Comparison of ENCODE assay signal across 25 mouse cellular contexts in genomic region chr1:43897131-43897530, GRCm38 (mm10). TPM values are rescaled to one million over a fixed set of nuclear protein-coding genes. Genes with fewer than 3 reads are reported as not detected.
DNase-seq lines count a peak whose midpoint lies in the region; ATAC-seq lines count a peak whose summit lies in the region.
"Had no signal": no experiment of that assay in that cellular context is flagged by ENCODE, and none has a peak within 500 bp of the region (broad histone marks: within the 10 kb centered on the region; RNA-seq: fewer than 3 reads in every experiment).

No protein-coding gene starts in this region.

- H3K36me3 ChIP-seq in splenic B cell, adult 2 months (ENCODE audit: control insufficient read depth, insufficient read depth, low read length, poor library complexity, severe bottlenecking) = no peaks in the 10 kb centered on the region
- no peaks in the 10 kb centered on the region for H3K36me3 ChIP-seq in forebrain, embryonic 16.5 days (ENCODE audit: control insufficient read depth, insufficient read depth)
- H3K36me3 ChIP-seq: heart, embryonic 12.5 days; hindbrain, embryonic 10.5 days; kidney, embryonic 15.5 days; limb, embryonic 10.5 days; liver, embryonic 15.5 days had no signal

- no peak overlapping the region for H3K4me3 ChIP-seq in forebrain, embryonic 16.5 days (replicated peaks; ENCODE audit: low read length)
- H3K4me3 ChIP-seq: forebrain, embryonic 13.5 days; heart, embryonic 12.5 days; hindbrain, embryonic 10.5 days; kidney, embryonic 15.5 days; limb, embryonic 10.5 days; liver, embryonic 15.5 days had no signal

- peak; percentile 37 to 55 for DNase-seq in spleen, postnatal 36 days (ENCODE audit: low spot score in 2 of 2)
- DNase-seq in spleen, postnatal 14 days (ENCODE audit: low spot score in 2 of 2) = no peak
- DNase-seq in CD4-positive, CD25-positive, alpha-beta regulatory T cell, adult 2 months (ENCODE audit: low read depth, low spot score) = peak; percentile 79
- peak; percentile 87 for DNase-seq in induced T-regulatory cell, adult 2 months (ENCODE audit: low read depth)
- peak; percentile 50 for DNase-seq in splenic B cell, adult 2 months (ENCODE audit: low read depth, low spot score)
- no peak for DNase-seq in layer of hippocampus, postnatal 14 days (ENCODE audit: low spot score in 2 of 2)
- DNase-seq: adrenal gland, postnatal 14 days; cerebellum, adult 2 months; cerebellum, postnatal 25 days; heart, adult 11 months; heart, postnatal 10 days; kidney, postnatal 36 days; layer of hippocampus, adult 9-11 months; liver; midbrain, embryonic 14.5 days; thymus, postnatal 4 days had no signal

- H3K4me1 ChIP-seq in forebrain, embryonic 16.5 days (replicated peaks; ENCODE audit: control insufficient read depth, insufficient read depth, low read length) = peaks cover 6% of the 10 kb centered on the region
- H3K4me1 ChIP-seq: liver, embryonic 15.5 days had no signal

- WGBS in forebrain, embryonic 16.5 days = 82% methylated on average over 2 of the region's 2 CpGs

- ATAC-seq in forebrain, embryonic 16.5 days = no peak
- ATAC-seq: forebrain, embryonic 13.5 days; hindbrain, embryonic 16.5 days; lung, postnatal 0 days had no signal

- no peak overlapping the region for H3K27ac ChIP-seq in forebrain, embryonic 16.5 days (ENCODE audit: low read length)
- H3K27ac ChIP-seq: forebrain, embryonic 13.5 days; hindbrain, embryonic 10.5 days; kidney, embryonic 15.5 days; limb, embryonic 10.5 days; liver, embryonic 15.5 days had no signal

- no peak overlapping the region for H3K9ac ChIP-seq in forebrain, embryonic 16.5 days (replicated peaks; ENCODE audit: low read depth, low read length)
- H3K9ac ChIP-seq: forebrain, embryonic 13.5 days; heart, embryonic 12.5 days; kidney, embryonic 15.5 days; liver, embryonic 15.5 days had no signal

- H3K27me3 ChIP-seq in splenic B cell, adult 2 months (ENCODE audit: control insufficient read depth, insufficient read depth, low read length, poor library complexity, severe bottlenecking) = no peaks in the 10 kb centered on the region
- no peaks in the 10 kb centered on the region for H3K27me3 ChIP-seq in forebrain, embryonic 16.5 days (replicated peaks; ENCODE audit: control insufficient read depth, insufficient read depth, low read length)
- H3K27me3 ChIP-seq: forebrain, embryonic 13.5 days; kidney, embryonic 15.5 days; liver, embryonic 15.5 days had no signal

- H3K4me2 ChIP-seq in forebrain, embryonic 16.5 days (ENCODE audit: low read length) = no peak overlapping the region
- H3K4me2 ChIP-seq: forebrain, embryonic 13.5 days; heart, embryonic 12.5 days; kidney, embryonic 15.5 days; liver, embryonic 15.5 days had no signal

- no peaks in the 10 kb centered on the region for H3K9me3 ChIP-seq in forebrain, embryonic 16.5 days (ENCODE audit: control insufficient read depth, low read length)
- H3K9me3 ChIP-seq: kidney, embryonic 15.5 days; limb, embryonic 10.5 days; liver, embryonic 15.5 days had no signal

RNA-seq across cellular contexts. Expression of gene Tpp2, which starts 36.3 kb away (rescaled TPM):
- 10 to 100 TPM; 53.0 to 56.8 TPM for total RNA-seq in layer of hippocampus, postnatal 14 days (2021)
- 58.6 and 67.0 TPM in 2 replicates for polyA plus RNA-seq in forebrain, embryonic 16.5 days (2015; fragmentation: Nextera tagmentation; extraction: Ambion mirVana)

Comparison
In these comparisons a context has a peak if more than half of its experiments do, and no peak if none do; other contexts are left out.
1. DNase-seq: peak in spleen, postnatal 36 days (2 of 2), CD4-positive, CD25-positive, alpha-beta regulatory T cell, adult 2 months (single experiment), induced T-regulatory cell, adult 2 months (single experiment) and splenic B cell, adult 2 months (single experiment); none in spleen, postnatal 14 days (0 of 2) and layer of hippocampus, postnatal 14 days (0 of 2).